ENCODE assay signal across 22 mouse cellular contexts in genomic region chr13:51423647-51424046, GRCm38 (mm10). TPM values are rescaled to one million over a fixed set of nuclear protein-coding genes. Genes with fewer than 3 reads are reported as not detected.
DNase-seq lines count a peak whose midpoint lies in the region; ATAC-seq and TF ChIP-seq lines count a peak whose summit lies in the region.
"Had no signal": no experiment of that assay in that cellular context is flagged by ENCODE, and none has a peak within 500 bp of the region (broad histone marks: within the 10 kb centered on the region; RNA-seq: fewer than 3 reads in every experiment).

No protein-coding gene starts in this region.

- TF ChIP-seq POLR2A in CH12.LX (IDR thresholded peaks at IDR 0.05; ENCODE audit: low read depth, low read length), result no peak

- in situ Hi-C loops in CH12.LX (cut with MboI; ENCODE audit: low pct_ligation_motif_present, low pct_unique_long_range_greater_than_20kb, low sequenced_read_pairs), result no loop called here

- TF ChIP-seq EP300 in lung, postnatal 0 days (IDR thresholded peaks at IDR 0.05), result no peak
- TF ChIP-seq EP300 in CH12.LX (IDR thresholded peaks at IDR 0.05; ENCODE audit: low read length), result no peak

- 0 out of 2 replicates have a peak, but pooled peaks have one; percentile 22 for TF ChIP-seq CTCF in forebrain, postnatal 0 days (IDR thresholded peaks at IDR 0.05; ENCODE audit: low read depth)
- peak; percentile 10; the same call in 1 of the 2 replicates for TF ChIP-seq CTCF in lung, postnatal 0 days (IDR thresholded peaks at IDR 0.05)
- peak in 1 of 2 experiments; percentile 74; a peak in 2 of 4 replicates for TF ChIP-seq CTCF in CH12.LX (conservative IDR thresholded peaks at IDR 0.05 in 1 of 2, IDR thresholded peaks at IDR 0.05 in 1 of 2; ENCODE audit: low read depth in 2 of 2, low read length in 2 of 2)

- no peak overlapping the region for H3K27ac ChIP-seq in forebrain, postnatal 0 days (ENCODE audit: low read depth, low read length)
- no peak overlapping the region for H3K27ac ChIP-seq in forebrain, embryonic 10.5 days
- H3K27ac ChIP-seq in lung, postnatal 0 days (ENCODE audit: low read length), result no peak overlapping the region
- no peak overlapping the region for H3K27ac ChIP-seq in CH12.LX (ENCODE audit: insufficient read depth, low read depth)
- H3K27ac ChIP-seq: embryonic facial prominence, embryonic 15.5 days; forebrain, embryonic 15.5 days; heart, embryonic 13.5 days; hindbrain, embryonic 12.5 days had no signal

- WGBS in forebrain, postnatal 0 days, result 81% methylated on average over 9 of the region's 9 CpGs
- 80% methylated on average over 9 of the region's 9 CpGs for WGBS in forebrain, embryonic 10.5 days
- WGBS in lung, postnatal 0 days, result 62% methylated on average over 9 of the region's 9 CpGs

- dilution Hi-C loops in CH12.LX (cut with MboI; ENCODE audit: extremely low pct_ligation_motif_present, extremely low pct_unique_long_range_greater_than_20kb, low sequenced_read_pairs), result no loop called here

- no peak overlapping the region for H3K9ac ChIP-seq in forebrain, postnatal 0 days
- H3K9ac ChIP-seq in lung, postnatal 0 days (replicated peaks; ENCODE audit: low read depth), result no peak overlapping the region
- H3K9ac ChIP-seq in CH12.LX (ENCODE audit: insufficient read depth, low read depth), result no peak overlapping the region
- H3K9ac ChIP-seq: embryonic facial prominence, embryonic 15.5 days; forebrain, embryonic 15.5 days; heart, embryonic 13.5 days; hindbrain, embryonic 12.5 days had no signal

- H3K4me1 ChIP-seq in forebrain, postnatal 0 days (ENCODE audit: insufficient read depth), result peaks cover 8% of the 10 kb centered on the region; the same call in 1 of the 2 replicates
- H3K4me1 ChIP-seq in forebrain, embryonic 10.5 days, result peaks cover 9% of the 10 kb centered on the region
- 0 out of 2 replicates have a peak, but pooled peaks cover 3% of the 10 kb centered on the region for H3K4me1 ChIP-seq in lung, postnatal 0 days (ENCODE audit: insufficient read depth, low read depth, low read length)
- H3K4me1 ChIP-seq in CH12.LX (ENCODE audit: control insufficient read depth in 1 of 2, insufficient read depth in 2 of 2), result peaks cover 6 to 16% of the 10 kb centered on the region in 2 experiments
- H3K4me1 ChIP-seq: hindbrain, embryonic 12.5 days had no signal

- H3K9me3 ChIP-seq in forebrain, postnatal 0 days (ENCODE audit: low read length), result no peaks in the 10 kb centered on the region
- H3K9me3 ChIP-seq in forebrain, embryonic 10.5 days, result no peaks in the 10 kb centered on the region
- no peaks in the 10 kb centered on the region for H3K9me3 ChIP-seq in lung, postnatal 0 days (ENCODE audit: low read length)
- no peaks in the 10 kb centered on the region for H3K9me3 ChIP-seq in CH12.LX (replicated peaks; ENCODE audit: low read length)
- H3K9me3 ChIP-seq: embryonic facial prominence, embryonic 15.5 days; forebrain, embryonic 15.5 days; heart, embryonic 13.5 days; hindbrain, embryonic 12.5 days had no signal

- no peak overlapping the region for H3K4me2 ChIP-seq in forebrain, postnatal 0 days (ENCODE audit: low read depth)
- H3K4me2 ChIP-seq in lung, postnatal 0 days (replicated peaks; ENCODE audit: low read depth, low read length), result no peak overlapping the region
- H3K4me2 ChIP-seq in CH12.LX (ENCODE audit: insufficient read depth, low read depth, poor library complexity, severe bottlenecking), result peak overlapping the region; percentile 25; the same call in 1 of the 2 replicates
- H3K4me2 ChIP-seq: embryonic facial prominence, embryonic 15.5 days; forebrain, embryonic 15.5 days; hindbrain, embryonic 12.5 days had no signal

- DNase-seq in forebrain, postnatal 0 days, result no peak
- no peak for DNase-seq in forebrain, embryonic 10.5 days (ENCODE audit: extremely low spot score, low spot score)
- no peak for DNase-seq in lung, postnatal 0 days (ENCODE audit: low spot score)
- DNase-seq in lung, postnatal 14 days, result no peak
- DNase-seq in CH12.LX (ENCODE audit: extremely low read depth), result peak; percentile 54
- DNase-seq in frontal cortex, postnatal 25 days (ENCODE audit: low spot score in 2 of 2), result no peak
- no peak for DNase-seq in adrenal gland, postnatal 10 days
- DNase-seq: adrenal gland, postnatal 14 days; cerebellum, adult 18-20 months; cerebellum, adult 9-11 months; cerebellum, postnatal 36 days; gastrocnemius, postnatal 14 days; heart, postnatal 4 days had no signal

- TF ChIP-seq RAD21 in CH12.LX (IDR thresholded peaks at IDR 0.05; ENCODE audit: low read depth, low read length), result peak; percentile 72

- H3K27me3 ChIP-seq in forebrain, postnatal 0 days (ENCODE audit: insufficient read depth, low read length), result no peaks in the 10 kb centered on the region
- H3K27me3 ChIP-seq in forebrain, embryonic 10.5 days (ENCODE audit: poor library complexity, severe bottlenecking), result no peaks in the 10 kb centered on the region
- no peaks in the 10 kb centered on the region for H3K27me3 ChIP-seq in lung, postnatal 0 days (replicated peaks; ENCODE audit: insufficient read depth, low read length)
- no peaks in the 10 kb centered on the region for H3K27me3 ChIP-seq in CH12.LX (replicated peaks)
- H3K27me3 ChIP-seq: embryonic facial prominence, embryonic 15.5 days; forebrain, embryonic 15.5 days; heart, embryonic 13.5 days; hindbrain, embryonic 12.5 days had no signal

- ATAC-seq in forebrain, postnatal 0 days, result no peak
- no peak for ATAC-seq in lung, postnatal 0 days
- peak; percentile 37; the same call in 1 of the 2 replicates for ATAC-seq in megakaryocyte progenitor cell, adult 5-6 weeks (replicated peaks; ENCODE audit: poor library complexity)
- ATAC-seq: forebrain, embryonic 15.5 days; hindbrain, embryonic 16.5 days; inflammation-experienced regulatory T-cells, adult 6 months had no signal

- H3K79me2 ChIP-seq in CH12.LX (replicated peaks; ENCODE audit: control insufficient read depth, extremely low read depth, insufficient read depth, poor library complexity, severe bottlenecking), result no peaks in the 10 kb centered on the region

- H3K36me3 ChIP-seq in forebrain, postnatal 0 days (ENCODE audit: insufficient read depth), result no peaks in the 10 kb centered on the region
- peaks cover 34% of the 10 kb centered on the region for H3K36me3 ChIP-seq in forebrain, embryonic 10.5 days (replicated peaks)
- no peaks in the 10 kb centered on the region; the same call in 1 of the 2 replicates for H3K36me3 ChIP-seq in lung, postnatal 0 days (ENCODE audit: insufficient read depth, low read length)
- peaks cover 17 to 48% of the 10 kb centered on the region in 2 experiments for H3K36me3 ChIP-seq in CH12.LX (replicated peaks in 1 of 2; ENCODE audit: control insufficient read depth in 1 of 2, insufficient read depth in 1 of 2, low read length in 1 of 2)
- H3K36me3 ChIP-seq: forebrain, embryonic 15.5 days; G1E; hindbrain, embryonic 12.5 days had no signal

- no peak overlapping the region for H3K4me3 ChIP-seq in forebrain, postnatal 0 days (ENCODE audit: low read depth, low read length)
- no peak overlapping the region for H3K4me3 ChIP-seq in forebrain, embryonic 10.5 days
- H3K4me3 ChIP-seq in lung, postnatal 0 days (ENCODE audit: low read depth, low read length), result no peak overlapping the region
- no peak overlapping the region for H3K4me3 ChIP-seq in CH12.LX (replicated peaks in 1 of 3; ENCODE audit: low read depth in 2 of 3, low read length in 2 of 3, poor library complexity in 1 of 3)
- H3K4me3 ChIP-seq: embryonic facial prominence, embryonic 15.5 days; erythroblast, embryonic 14.5 days; forebrain, embryonic 15.5 days; heart, embryonic 13.5 days; hindbrain, embryonic 12.5 days had no signal

TF ChIP-seq in CH12.LX, 34 proteins besides CTCF, POLR2A, EP300 and RAD21:
- TF ChIP-seq CHD1 (IDR thresholded peaks at IDR 0.05; ENCODE audit: low read depth, low read length) (no peak), BHLHE40 (IDR thresholded peaks at IDR 0.05; ENCODE audit: low read depth, low read length) (peak; percentile 29), ETS1 (conservative IDR thresholded peaks at IDR 0.05; ENCODE audit: low read depth, low read length) (no peak), TCF12 (IDR thresholded peaks at IDR 0.05; ENCODE audit: low read depth, low read length) (no peak), SMC3 (IDR thresholded peaks at IDR 0.05; ENCODE audit: low read depth, low read length) (peak; percentile 83), MEF2A (IDR thresholded peaks at IDR 0.05; ENCODE audit: borderline replicate concordance, low read depth, low read length) (no peak), POLR2AphosphoS2 (IDR thresholded peaks at IDR 0.05; ENCODE audit: low read depth, low read length) (no peak), CHD2 (IDR thresholded peaks at IDR 0.05; ENCODE audit: low read length) (no peak), NRF1 (IDR thresholded peaks at IDR 0.05; ENCODE audit: low read depth, low read length) (no peak), ZNF384 (IDR thresholded peaks at IDR 0.05; ENCODE audit: low read depth, low read length) (peak; percentile 27; the same call in 1 of the 2 replicates), JUN (IDR thresholded peaks at IDR 0.05; ENCODE audit: insufficient read depth, low read depth, low read length) (no peak), RCOR1 (conservative IDR thresholded peaks at IDR 0.05; ENCODE audit: low read depth, low read length) (no peak), E2F4 (IDR thresholded peaks at IDR 0.05; ENCODE audit: insufficient replicate concordance, low read depth, low read length) (no peak), TBP (conservative IDR thresholded peaks at IDR 0.05; ENCODE audit: low read depth, low read length) (no peak), ZMIZ1 (IDR thresholded peaks at IDR 0.05; ENCODE audit: low read depth, low read length) (no peak), GABPA (IDR thresholded peaks at IDR 0.05; ENCODE audit: insufficient replicate concordance, low read depth, low read length) (no peak), ZC3H11A (IDR thresholded peaks at IDR 0.05; ENCODE audit: low read depth, low read length) (peak; percentile 38)

RNA-seq across cellular contexts. Expression of gene S1pr3, which starts 15.2 kb away (rescaled TPM):
- 4.2 and 8.4 TPM in 2 replicates for total RNA-seq in forebrain, postnatal 0 days (2014; rRNA removed)
- 7.4 and 9.6 TPM in 2 replicates for polyA plus RNA-seq in forebrain, postnatal 0 days (2015; fragmentation: Nextera tagmentation; extraction: Ambion mirVana)
- 50.4 and 53.9 TPM in 2 replicates for polyA plus RNA-seq in forebrain, embryonic 10.5 days (2016; fragmentation: Nextera tagmentation; extraction: Ambion mirVana)
- 44.5 and 51.3 TPM in 2 replicates for polyA plus RNA-seq in lung, postnatal 0 days (2015; fragmentation: Nextera tagmentation; extraction: Ambion mirVana)
- total RNA-seq in CH12.LX (2012; rRNA removed), result 5.9 and 8.6 TPM in 2 replicates
- 6.6 and 7.5 TPM in 2 replicates for total RNA-seq in CH12.LX (2014; rRNA removed)
- polyA plus RNA-seq in CH12.LX (2012; ENCODE audit: insufficient read length, low read depth), result 30.4 and 33.4 TPM in 2 replicates
- total RNA-seq in megakaryocyte progenitor cell, adult 5-6 weeks (2015), result 12.5 and 13.0 TPM in 2 replicates
- total RNA-seq in megakaryocyte progenitor cell, adult 5-6 weeks (2017), result 8.0 and 8.2 TPM in 2 replicates
- 10 to 100 TPM; 19.9 to 22.4 TPM for total RNA-seq in adrenal gland, postnatal 10 days (2021)
- polyA plus RNA-seq: G1E had no signal
